Mouse (Mus musculus): ENCODE data around the gene Ccnt1.
A peak's percentile ranks its signal among the peaks of the same experiment; 100 is the strongest.

DNA sequence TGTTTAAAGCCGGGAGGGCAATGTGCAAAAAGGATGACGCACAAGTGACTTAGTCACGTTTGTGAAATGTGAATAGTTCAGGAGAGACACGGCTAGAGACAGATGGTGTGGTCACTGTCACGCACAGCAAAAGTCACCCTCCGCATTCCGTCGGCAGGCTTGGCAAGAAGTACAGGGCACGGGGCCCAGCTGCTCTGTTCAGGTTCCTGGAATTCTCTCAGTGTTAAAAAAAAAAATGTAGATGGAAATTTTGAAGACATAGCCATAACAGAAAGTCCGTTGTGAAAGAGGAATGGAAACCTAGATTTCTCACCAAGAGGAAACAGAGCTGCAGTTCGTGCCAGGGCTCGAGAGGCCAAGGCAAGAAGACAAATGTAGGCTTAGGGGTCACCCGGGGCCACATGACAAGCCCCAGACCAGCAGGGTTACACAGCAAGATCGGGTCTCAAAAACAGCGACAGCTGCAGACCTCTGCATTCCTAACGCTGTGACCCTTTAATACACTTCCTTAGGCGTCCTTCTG lies 57.9 kb downstream of the Ccnt1 start:
- TF ChIP-seq CTCF (IDR thresholded peaks at IDR 0.05; ENCODE audit: control insufficient read depth, insufficient read depth, insufficient read length), result no peak
- peak; percentile 95 for TF ChIP-seq MYOD1 (IDR thresholded peaks at IDR 0.05; ENCODE audit: control insufficient read depth, insufficient read length, low read depth)
- no peak for TF ChIP-seq USF1 (IDR thresholded peaks at IDR 0.05; ENCODE audit: low read depth)
- TF ChIP-seq MAX (IDR thresholded peaks at IDR 0.05), result peak; percentile 92
- peak; percentile 16 for TF ChIP-seq CEBPB (IDR thresholded peaks at IDR 0.05; ENCODE audit: low read depth)
- peak; percentile 71 for TF ChIP-seq FOSL1 (IDR thresholded peaks at IDR 0.05; ENCODE audit: insufficient read depth, low read length, poor library complexity, severe bottlenecking)
- no peak for TF ChIP-seq MYOG (IDR thresholded peaks at IDR 0.05; ENCODE audit: control insufficient read depth, extremely low read depth, insufficient read length)
